Mouse (Mus musculus) spleen, adult 2 months (tissue): Measurements from ENCODE around the gene P3h4.

Source experiments
- CTCF ChIP-seq: fragments of 200-500 bp; IDR thresholded peaks from 2 replicates; pipeline ENCODE4 v1.5.1; 2011; ENCODE audit warnings: mild to moderate bottlenecking, inconsistent platforms; ENCODE audit not compliant: insufficient read depth, insufficient read length, insufficient replicate concordance; ENCODE audit errors: extremely low read depth
- POLR2A ChIP-seq: fragments of 200-500 bp; IDR thresholded peaks from 2 replicates; pipeline ENCODE4 v1.6.1; 2011; ENCODE audit warnings: low read depth, low read length, inconsistent platforms

DNA sequence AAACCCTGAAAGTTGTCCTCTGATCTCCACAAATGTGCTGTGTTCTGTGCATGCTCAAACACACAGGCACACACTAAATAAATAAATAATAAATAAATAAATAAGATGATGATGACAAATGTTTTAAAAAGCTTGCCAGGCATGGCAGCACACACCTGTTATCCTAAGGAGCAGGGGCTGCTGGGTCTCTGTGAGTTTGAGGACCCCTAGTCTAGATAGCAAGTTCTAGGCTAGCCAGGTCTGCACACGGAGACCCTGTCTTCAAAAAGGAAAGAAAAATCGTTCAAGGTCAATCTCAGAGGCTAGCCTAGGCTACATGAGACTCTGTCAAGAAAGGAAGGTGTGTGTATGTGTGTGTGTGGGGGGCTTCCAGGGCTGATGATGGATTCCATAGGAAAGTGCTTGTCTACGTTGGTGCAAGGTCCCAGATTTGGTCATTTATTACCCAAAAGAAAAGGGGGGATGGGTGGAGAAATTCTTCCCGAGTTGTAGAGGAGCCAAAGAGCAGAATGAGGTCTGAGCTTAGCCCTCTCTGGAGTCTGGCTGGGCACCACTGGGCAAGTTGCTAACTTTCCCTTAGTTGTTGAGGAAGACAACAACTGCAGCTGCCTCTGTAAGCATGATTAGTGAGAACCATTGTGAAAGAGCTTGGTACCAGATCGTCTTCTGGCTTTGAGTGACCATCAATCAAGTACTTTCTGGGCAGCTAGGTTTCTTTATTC lies 20.1 kb downstream of the P3h4 start:
- no peak for TF ChIP-seq POLR2A
- TF ChIP-seq CTCF = no peak
